Mouse (Mus musculus): ENCODE measurements around the gene Limk2.

- TF ChIP-seq POLR2A (IDR thresholded peaks at IDR 0.05; ENCODE audit: insufficient read length, low read depth) (no peak), MAX (IDR thresholded peaks at IDR 0.05; ENCODE audit: low read depth) (no peak), POLR2AphosphoS2 (IDR thresholded peaks at IDR 0.05; ENCODE audit: insufficient read length, low read depth) (no peak), MYOD1 (IDR thresholded peaks at IDR 0.05; ENCODE audit: control insufficient read depth in 1 of 3, insufficient read length in 2 of 3, low read depth in 2 of 3) (no peak), USF1 (IDR thresholded peaks at IDR 0.05; ENCODE audit: low read depth) (no peak), MYOG (IDR thresholded peaks at IDR 0.05; ENCODE audit: control insufficient read depth in 1 of 3, insufficient read depth in 1 of 3, insufficient read length in 2 of 3, low read depth in 2 of 3) (no peak), SRF (IDR thresholded peaks at IDR 0.05; ENCODE audit: control insufficient read depth, insufficient read length, low read depth) (no peak), TCF3 (IDR thresholded peaks at IDR 0.05; ENCODE audit: insufficient read length, low read depth) (no peak), E2F4 (IDR thresholded peaks at IDR 0.05; ENCODE audit: insufficient read depth) (no peak), TCF12 (IDR thresholded peaks at IDR 0.05; ENCODE audit: insufficient read depth, poor library complexity, severe bottlenecking) (no peak), CEBPB (IDR thresholded peaks at IDR 0.05; ENCODE audit: insufficient read depth, poor library complexity, severe bottlenecking) (no peak)
Observed at GRCm38 (mm10) chr11:3330566-3330965, 78.4 kb downstream of the Limk2 start.

Measured in myocyte (in vitro differentiated cells).